Mouse (Mus musculus) embryo, embryonic 9.5 days (tissue): Measurements from ENCODE around the gene Klc1.
"Not testable (repeated sequence)": the region's sequence is repeated elsewhere in the genome, so short reads cannot be mapped to it uniquely, and the experiment has no call there.

Source experiments
- DNase-seq: peaks from one replicate; pipeline ENCODE4 v3.0.0-alpha.2; 2017; ENCODE audit errors: extremely low spot score

Gene Klc1

DNA sequence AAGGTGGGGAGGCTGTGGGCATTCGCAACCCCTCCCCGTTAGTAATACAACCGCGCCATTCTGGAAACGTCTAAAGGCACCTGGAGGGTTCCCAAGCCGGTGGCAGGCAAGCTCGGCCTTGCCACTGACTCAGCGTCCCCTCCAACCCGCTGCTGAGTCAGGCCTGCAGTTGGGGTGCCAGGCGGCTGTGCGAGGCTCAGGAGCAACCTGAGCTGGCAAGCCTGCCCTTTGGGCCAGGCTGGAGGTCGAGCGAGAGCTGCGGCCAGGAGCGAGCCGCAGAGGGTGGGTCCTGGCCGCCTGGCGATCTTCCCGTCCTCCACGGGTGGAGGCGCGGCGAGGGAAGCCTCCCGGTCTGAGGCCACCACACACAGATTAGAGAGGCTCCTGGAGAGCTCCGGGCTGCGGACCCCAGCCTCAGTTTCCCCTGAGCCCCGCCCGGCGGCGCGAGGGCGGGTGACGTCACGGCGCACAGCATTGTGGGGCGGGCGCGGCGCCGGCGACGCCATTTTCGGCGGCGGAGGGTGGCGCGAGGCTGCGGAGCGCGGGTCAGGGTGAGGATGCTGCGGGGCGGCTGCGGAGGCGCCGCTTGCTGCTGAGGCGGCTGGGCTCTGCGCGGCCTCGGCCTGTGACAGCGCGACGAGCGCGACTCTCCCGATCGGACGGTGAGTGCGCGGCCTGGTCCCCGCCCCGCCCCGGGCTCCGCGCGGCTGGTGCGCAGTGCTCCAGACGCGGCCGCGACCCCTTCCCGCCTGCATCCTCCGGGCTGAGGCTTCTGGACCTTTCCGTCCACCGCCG is at the start of gene Klc1:
Gene Klc1 (plus strand): TSS at position 469 of the 795 bp plus-strand sequence.
- DNase-seq, result peak; percentile 80

DNA sequence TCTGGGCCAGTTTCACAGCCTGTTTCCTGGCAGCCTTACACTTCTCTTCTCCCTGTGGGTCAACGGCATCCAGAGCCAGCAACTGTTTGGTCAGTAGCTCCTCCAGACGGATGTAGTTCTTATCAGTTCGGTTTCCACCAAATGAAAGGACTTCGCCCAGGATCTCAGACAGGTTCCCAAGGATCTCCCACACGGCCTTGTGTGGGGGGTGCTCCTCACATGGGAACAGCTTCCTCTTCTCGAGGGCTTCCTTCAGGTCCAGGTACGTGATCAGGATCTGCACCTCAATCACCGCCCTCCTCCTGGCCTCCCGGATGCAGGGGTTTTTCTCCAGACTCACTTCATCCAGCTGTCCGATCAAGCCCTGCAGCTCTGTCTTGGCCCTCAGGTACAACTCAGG is 48.6 kb upstream of the Klc1 start:
- DNase-seq, result no peak

DNA sequence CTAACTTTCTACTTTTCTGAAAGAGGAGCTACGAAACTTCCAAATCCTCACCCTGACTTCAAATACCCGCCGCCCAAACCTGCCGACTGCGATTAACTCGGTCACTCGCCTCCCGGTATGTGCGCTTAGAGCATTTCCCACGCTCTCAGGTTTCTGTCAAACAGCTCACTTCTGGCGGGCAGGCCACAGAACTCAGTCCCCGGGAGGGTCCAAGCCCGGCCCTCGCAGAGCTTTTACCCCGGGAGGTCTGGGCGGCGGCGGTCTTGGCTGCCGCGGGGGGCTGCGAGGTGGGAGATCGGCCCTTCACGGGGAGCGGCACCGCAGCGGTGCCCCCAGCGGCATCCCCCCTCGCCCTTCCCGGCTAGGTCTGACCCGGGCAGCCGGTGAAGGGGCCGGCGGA is 46.2 kb upstream of the Klc1 start:
- peak; percentile 49 for DNase-seq

DNA sequence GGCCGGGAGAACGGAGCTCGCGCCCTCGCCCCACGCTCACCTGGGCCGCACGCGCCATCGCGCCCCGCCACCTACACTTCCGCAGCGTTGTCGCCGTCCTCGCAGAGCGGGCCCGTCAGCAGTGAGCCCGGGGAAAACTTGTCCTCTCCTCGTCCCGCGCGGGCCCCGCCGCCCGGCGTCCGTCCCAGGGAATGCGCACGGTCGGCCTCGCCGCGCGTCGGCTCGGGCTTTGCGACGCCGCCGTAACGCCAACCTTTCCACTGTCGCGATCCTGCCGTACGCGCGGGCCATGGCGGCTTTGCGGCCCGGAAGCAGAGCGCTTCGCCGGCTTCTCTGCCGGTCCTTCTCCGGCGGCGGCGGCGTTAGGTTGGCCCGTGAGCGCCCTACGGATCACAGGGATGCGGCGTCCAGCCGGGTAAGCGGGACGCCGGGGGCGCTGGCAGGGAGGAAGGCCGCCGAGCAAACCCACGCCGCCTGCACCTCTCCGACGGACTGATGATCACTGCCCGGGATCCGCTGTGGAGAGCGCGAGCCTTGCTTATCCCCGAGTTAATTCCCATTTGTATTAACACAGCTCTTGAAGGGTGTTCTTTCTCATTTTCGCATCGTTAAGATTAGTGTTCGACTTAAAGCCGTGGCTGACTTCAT is 45.5 kb upstream of the Klc1 start, which contains the start of the genes Bag5 and Apopt1:
Gene Bag5 (minus strand): TSS at position 254 of the 648 bp plus-strand sequence.
Gene Apopt1 (plus strand): TSS at position 258 of the 648 bp plus-strand sequence.
- peak; percentile 87 for DNase-seq

DNA sequence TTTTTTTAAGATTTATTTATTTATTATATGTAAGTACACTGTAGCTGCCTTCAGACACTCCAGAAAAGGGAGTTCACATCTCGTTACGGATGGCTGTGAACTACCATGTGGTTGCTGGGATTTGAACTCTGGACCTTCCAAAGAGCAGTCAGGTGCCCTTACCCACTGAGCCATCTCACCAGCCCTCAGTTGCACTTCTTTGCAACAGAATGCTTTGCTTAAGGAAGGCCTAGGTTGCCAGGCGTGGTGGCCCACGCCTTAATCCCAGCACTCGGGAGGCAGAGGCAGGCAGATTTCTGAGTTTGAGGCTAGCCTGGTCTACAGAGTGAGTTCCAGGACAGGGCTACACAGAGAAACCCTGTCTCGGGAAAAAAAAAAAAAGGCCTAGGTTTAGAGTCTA is 44.8 kb upstream of the Klc1 start:
- not testable (repeated sequence) for DNase-seq

DNA sequence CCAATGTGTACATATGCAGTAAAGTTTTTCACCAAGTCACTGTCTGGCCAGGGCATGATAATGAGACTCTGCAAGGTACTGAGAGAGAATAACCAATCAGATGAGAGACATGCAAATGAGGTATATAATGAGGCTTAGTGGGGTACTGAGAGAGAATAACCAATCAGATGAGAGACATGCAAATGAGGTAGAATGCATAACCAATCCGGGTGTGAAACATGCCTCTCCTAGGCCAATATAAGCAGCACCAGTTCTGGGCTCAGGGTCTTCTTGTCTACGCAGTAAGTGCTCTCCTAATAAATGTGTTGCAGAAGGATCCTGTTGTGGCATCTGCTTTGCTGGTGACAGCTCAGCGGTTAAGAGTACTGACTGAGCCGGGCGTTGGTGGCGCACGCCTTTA is 42.1 kb upstream of the Klc1 start:
- DNase-seq, result no peak

DNA sequence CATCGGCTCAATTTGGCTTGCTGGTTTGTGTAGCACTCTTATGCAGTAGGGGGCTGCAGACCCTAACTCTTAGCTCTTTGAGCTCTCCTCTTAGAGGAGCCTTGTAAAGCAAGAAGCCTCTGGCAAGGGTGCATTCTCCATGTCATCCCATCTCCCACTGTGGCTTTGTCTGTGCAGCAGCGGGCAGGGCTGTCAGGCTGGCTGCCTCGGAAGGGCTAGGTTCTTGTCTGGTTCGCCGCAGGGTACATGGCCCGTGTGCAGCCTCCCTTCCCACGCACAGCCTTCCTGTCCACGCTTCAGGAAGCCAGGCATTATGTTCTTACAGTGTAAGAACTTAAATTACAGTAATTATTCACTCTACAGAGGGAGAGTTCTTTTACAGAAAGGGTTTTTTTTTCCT is 40.0 kb upstream of the Klc1 start:
- DNase-seq, result no peak

DNA sequence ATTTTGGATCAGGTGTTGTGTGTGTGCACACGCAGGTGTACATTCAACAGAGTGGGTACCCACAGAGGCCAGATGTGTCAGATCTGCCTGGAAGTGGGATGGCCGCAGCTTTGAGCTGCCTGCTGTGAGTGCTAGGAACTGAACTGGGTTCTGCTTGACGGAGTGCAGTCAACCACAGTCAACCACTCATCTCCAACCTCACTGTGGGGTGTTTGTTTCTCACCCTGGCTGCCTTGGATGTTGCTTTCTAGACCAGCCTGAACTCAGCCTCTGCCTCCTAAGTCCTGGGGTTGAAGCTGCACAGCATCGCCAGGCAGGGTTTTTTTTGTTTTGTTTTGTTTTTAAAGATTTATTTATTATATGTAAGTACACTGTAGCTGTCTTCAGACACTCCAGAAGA is 38.4 kb upstream of the Klc1 start:
- no peak for DNase-seq

DNA sequence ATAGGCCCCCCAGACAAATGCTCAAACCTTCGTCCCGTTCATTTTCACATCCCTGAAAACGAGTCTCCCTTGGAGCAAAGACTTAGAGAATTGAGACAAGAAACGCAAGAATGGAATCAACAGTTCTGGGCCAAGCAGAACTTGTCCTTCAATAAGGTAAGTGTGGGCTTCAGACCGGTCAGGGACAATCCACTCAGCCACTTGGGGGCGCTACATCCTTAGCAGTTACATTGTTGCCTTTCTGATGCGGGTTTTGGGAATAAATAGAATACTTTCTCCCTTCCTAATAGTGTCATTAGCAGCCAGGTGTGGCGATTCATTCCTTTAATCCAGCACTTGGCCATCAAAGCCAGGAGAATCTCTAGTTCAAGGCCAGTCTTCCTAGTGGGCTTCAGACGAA is 36.0 kb upstream of the Klc1 start:
- no peak for DNase-seq

DNA sequence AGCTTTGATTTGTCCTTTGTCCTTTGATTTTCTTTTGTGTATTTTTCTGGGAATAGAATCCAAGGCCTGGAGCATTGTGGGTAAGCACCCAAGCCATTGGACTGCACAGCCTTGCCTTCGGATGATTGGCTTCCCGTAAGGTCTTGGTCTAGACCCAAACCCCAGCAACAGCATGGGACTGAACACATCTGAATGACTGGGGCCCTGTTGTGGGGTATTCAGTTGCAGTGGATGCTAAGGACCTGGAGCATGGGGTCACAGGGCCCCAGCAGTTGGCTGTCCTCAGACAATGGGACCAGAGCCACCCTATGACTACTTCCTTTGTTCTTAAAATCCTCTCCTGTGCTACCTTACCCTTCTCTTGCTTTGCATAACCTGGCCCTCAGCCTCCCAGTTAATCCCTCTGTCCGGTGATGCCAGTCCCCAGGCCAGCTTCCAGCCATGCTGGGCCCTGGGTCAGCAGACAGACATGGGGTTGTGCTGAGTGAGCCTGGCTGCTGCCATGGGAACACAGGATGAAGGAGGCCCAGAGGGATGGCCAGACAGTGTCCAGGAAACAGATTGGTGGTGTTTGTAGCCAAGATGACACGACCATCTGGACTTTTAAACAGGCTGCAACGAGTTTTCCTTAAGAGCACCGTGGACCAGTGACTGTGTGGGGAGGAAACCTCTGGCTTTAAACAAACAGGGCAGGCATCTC is 33.9 kb upstream of the Klc1 start:
- no peak for DNase-seq

DNA sequence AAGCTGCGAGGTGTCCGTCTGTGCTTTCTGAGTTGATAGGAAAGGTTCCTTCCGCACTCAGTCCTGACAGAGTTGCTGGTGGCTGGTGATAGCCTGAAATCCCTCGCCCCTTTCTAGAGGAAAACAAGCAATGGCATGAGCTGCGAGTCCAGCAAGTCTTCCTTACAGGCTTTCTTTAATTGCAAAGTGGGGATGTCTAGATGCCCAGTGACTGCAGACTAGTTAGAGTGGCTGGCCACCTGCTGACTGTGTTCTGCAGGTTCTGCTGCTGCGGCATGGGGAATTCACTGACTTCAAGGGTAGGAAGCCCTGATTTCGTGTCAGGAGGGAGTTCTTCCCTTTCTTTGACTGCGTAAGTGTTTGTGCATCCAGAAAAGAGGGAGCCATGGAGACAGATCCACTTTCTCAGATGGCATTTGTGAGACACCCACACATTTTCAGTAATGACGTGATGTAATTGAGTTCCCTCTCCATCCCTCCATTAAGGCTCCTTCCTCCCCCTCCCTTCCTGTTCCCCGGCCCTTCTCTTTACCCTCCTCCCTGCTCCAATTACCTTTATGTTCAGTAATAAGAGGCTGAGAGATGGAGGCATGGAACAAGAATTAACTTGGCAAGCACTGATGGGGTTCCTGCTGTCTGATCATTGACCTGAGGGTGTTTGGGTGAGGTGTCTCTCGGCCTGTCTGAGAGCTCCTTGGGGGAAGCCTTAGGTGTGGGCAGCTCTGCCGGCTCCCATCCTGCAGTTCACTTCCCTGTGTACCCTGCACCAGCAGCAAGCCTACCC is 33.1 kb upstream of the Klc1 start:
- DNase-seq, result no peak

DNA sequence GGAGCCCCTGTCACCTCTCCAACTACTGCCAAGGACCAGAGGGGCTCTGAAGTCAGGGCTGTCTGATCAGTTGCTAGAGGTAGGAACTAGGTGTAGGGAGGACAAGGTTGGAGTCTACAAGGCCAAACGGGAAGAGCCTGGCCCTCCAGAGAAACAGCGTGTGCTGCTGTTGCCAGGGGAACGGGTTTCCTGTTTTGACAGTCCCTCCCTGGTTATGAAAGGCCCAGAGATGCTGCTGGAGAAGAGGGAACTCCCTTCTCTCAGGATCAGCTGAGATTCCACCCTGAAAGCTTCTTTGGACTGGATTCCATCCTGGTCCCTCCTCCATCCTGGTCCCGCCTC is 32.6 kb upstream of the Klc1 start:
- no peak for DNase-seq

DNA sequence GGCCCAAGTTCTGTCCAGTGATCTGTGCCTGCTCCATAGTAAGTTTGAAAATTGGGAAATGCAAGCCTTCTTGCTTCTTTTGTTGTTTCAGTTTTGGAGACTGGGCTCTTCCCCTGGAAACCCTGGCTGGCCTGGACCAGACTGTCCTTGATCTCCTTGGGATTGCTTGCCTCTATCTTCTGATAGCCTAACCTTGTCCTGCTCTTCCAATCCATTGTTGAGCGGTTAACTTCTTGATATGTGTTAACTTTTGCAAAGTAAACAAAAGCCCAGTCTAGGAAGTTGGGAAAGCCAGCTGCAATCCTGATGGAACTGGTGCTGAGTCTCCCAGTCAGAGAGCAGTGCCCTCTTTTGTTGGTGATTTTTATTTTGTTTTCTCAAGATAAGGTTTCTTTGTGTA is 30.7 kb upstream of the Klc1 start:
- DNase-seq, result no peak

DNA sequence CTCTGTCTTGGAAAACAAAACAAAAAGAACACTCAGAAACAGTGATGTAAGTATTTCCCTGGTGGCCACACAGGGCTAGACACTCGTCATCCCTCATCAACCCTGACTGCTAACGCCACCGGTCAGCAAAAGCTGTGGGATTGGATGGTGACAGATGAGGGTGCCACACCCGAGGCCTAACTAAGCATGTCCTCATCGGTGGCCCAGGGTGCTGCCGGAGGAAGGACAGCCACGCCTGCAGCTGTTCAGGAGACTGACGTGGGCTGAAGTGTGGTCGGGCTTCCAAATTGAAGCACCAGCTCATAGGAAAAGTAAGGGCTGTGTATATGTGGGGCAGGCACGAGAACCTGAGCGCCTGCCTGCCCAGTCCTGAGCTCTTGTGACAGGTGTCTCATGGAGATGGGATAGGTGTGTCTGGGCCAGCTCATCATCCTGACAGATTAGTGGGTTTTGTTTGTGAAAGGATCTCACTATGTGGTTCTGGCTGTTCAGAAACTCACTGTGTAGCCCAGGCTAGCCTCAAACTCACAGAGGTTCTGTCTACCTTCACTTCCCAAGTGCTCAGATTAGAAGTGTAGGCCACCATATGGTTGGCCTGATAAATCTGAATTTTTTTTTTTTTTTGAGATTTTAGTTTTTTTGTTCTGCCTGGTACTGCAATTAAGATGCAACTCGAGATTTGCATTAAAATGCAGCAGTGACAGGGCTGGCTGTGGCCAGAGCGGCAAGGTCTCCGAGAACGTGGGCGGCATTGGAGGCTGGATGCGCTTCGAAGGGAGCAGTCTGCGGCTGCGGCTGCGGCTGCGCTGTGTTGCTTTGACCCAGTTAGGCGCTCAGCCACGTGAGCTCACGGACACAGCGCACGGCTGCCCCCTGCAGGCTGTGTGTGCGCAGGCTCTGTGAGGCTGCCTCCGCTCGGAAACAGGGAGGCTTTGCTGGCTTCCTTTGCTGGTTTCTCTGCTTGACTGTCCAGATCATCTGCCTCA is 26.5 kb upstream of the Klc1 start:
- DNase-seq, result peak; percentile 87

DNA sequence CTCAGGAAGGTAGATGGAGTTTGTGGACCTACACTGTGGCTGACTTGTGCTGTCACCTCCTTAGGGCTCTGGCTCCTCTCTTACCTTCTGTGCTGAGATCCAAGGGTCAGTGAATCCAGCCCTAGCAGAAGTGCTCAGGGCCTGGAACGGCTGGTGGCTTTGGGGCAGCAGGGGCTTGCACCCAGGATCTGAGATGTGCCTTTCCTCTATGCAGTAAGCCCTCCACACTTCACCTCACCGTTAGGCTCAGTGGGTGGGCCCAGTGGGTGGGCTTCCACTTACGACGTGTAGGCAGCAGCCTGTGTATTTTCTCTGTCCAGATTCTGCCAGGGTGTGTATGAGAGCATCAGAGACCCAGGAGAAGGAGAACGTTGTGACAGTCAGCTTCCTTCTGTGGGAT is 25.7 kb upstream of the Klc1 start:
- DNase-seq, result no peak

DNA sequence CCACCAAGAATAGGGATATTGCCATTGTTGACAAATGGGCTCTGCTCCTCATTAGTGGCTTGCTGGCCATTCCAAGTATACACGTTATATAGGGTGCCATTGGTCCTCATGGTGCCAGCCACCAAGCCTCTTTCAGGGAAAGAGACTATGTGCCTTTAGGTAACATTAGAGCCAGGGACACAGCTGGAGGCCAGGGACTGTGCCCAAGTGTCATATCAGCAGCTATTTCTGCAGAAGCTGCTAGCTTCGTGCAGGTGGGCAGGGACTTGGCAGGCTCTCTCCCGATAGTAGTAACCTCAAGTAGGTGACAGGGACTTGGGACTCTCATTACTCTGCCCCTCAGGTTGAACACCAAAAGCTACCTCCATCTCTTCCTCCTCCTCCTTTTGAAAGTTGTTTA is 23.7 kb upstream of the Klc1 start:
- DNase-seq, result no peak

DNA sequence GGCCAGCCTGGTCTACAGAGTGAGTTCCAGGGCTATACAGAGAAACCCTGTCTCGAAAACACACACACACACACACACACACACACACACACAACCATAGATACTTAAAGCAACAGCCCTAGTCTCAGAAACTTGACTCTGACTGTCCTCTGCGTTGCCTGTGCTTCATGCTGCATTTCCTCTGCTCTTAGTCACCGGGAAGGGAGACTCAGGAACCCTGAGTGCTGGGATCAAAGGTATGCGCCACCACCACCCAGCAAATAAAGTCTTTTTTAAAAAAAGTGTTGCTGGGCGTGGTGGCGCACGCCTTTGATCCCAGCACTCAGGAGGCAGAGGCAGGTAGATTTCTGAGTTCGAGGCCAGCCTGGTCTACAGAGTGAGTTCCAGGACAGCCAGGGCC is 22.0 kb upstream of the Klc1 start:
- not testable (repeated sequence) for DNase-seq

DNA sequence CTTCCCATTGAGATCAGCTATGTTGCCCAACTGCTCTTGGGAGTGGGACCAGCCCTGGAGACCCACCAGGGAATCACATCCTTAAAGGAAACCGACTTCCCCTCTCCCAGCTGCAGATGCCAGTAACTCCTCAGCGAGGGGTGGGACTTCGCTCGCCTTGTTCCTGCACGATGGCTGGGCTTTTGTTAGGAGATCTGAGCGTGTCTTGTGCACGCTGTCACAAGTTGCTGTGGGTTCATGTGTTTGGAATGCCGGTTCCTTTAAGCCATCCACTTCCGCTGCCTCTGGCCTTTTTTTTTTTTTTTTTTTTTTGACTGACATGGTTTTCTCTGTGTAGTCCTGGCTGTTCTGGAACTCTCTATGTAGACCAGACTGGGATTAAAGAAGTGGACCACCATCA is 21.3 kb upstream of the Klc1 start:
- no peak for DNase-seq

DNA sequence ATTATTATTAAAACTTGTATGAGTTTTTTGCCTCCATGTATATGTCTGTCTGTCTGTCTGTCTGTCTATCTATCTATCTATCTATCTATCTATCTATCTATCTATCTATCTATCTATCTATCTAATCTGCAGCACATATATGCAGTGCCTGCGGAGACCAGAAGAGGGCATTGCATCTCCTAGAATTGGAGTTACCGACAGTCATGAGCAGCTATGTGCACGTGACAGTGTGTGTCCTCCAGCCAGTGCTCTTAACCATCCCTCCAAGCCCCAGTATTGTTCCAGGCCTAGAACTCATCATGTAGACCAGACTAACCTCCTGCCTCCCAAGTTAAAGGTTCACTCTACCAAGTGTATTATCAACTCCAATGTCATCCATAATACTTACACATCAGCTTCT is 19.9 kb upstream of the Klc1 start:
- DNase-seq, result peak; percentile 45

DNA sequence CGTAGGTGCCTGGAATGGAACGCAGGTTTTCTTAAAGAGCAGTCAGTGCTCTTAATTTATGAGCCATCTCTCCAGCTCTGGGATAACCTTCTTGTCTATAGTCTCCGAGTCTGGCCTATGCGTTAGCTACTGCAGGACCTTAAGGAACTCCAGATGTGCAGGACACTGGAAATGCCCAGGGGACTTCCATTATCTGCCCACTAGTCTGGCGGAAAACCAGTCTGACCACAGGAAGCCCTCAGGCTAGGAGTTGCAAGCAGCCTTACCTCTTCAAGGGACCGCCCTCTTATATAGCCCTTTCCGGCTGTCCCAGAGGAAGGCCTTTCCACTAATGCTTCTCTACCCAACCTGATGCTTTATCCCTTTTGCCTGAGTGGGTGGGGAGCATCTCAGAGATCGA is 17.3 kb upstream of the Klc1 start:
- no peak for DNase-seq

DNA sequence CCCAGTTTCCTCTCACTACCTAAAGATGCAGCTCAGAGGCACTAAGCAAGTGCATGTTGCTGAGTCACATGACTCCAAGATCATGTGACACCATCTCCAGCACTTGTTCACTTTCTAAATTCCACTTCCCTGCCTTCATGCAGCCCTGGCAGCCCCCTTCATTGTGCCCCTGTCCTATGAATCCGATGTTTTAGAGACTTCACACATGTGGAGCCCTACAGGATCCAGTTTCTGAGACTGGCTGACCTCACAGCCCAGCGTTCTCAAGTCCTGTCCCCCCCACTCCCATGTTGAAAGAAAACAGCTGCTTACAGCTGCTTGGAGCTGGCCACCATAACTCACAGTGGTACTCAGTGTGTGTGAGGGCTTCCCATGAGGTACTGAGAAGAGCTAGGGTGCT is 15.2 kb upstream of the Klc1 start:
- no peak for DNase-seq
